Mouse (Mus musculus) embryo, embryonic 10 days (tissue): ENCODE measurements around the gene Tas2r116.

Source experiments
- DNase-seq: peaks from one replicate; pipeline ENCODE4 v3.0.0-alpha.2; 2015; ENCODE audit warnings: low spot score

Tas2r116 gene

DNA sequence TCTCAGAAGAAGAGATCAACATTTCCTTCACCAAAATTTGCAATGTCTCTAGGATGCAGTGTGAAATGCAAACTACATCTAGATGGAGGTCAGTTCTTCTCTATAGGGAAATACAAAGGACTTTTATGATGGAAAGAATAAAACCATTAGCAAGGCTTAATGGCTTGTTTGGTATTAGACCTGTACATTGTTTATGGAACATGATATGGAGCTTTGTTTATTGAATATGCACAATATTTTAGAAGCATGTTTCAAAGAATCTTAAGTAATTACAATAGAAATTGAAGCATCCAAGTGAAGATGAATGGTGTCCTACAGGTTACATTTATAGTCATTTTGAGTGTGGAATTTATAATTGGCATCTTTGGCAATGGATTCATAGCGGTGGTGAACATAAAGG, at the start of gene Tas2r116:
Gene Tas2r116, plus strand, starts transcription at position 301 of the 400 bp plus-strand sequence.
- no peak for DNase-seq

- DNase-seq, result no peak
These were observed 8.4 kb upstream of the Tas2r116 start, which contains the start of gene Tas2r123 for GRCm38 (mm10) chr6:132846842-132847241. Gene Tas2r123 (plus strand): TSS chr6:132847142.

DNA sequence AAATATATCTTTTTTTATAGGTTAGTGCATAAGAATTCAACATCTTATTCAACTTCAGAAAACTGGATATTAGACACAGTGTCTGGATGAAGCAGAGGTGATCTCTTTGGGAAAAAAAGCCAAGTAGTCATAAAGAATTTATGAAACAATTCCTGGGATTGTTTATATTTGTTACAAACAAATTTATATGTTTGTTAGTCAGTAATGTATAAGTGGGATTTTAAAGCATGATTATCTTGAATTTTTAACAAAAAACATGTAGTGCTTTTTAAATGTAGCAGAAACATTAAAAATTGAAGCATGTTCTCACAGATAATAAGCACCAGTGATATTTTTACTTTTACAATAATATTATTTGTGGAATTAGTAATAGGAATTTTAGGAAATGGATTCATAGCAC, 12.5 kb downstream of the Tas2r116 start, which contains the start of gene Tas2r110:
Gene Tas2r110, plus strand, starts transcription at position 301 of the 400 bp plus-strand sequence.
- DNase-seq, result no peak

DNA sequence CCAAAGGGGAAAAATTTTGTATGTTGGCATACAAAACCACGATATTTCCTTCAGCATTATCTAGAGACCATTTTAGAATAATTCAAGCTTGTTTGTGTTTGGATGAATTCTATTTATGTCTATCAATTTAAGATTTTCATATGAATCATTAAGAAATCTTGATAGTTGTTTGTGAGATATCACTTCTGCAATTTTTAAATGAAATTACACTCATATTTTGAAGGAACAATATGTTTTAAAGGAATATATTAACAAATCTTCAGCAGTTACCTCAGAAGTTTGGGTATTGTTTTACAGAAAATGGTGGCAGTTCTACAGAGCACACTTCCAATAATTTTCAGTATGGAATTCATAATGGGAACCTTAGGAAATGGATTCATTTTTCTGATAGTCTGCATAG, 37.5 kb downstream of the Tas2r116 start, which contains the start of gene Tas2r113:
Gene Tas2r113, plus strand, starts transcription at position 301 of the 400 bp plus-strand sequence.
- no peak for DNase-seq
